Mouse (Mus musculus): ENCODE measurements around the gene Ubqln1.

DNA sequence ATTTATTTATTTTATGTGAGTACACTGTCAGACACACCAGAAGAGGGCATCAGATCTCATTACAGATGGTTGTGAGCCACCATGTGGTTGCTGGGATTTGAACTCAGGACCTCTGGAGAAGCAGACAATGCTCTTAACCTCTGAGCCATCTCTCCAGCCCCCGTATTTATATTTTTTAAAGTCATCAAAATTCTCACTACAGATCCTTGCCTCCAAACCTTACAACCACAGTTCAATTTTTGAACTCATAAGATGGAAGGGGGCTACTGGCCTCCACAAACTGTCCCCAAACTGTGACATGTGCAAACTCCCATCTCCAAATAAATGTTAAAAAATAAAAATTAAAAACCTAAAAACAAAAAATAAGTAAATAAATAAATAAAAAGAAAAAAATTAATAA is 67.7 kb downstream of the Ubqln1 start:
- no peak for TF ChIP-seq POLR2A (IDR thresholded peaks at IDR 0.05; ENCODE audit: control insufficient read depth, extremely low read depth, insufficient read depth, low read length, poor library complexity)
- TF ChIP-seq CTCF (IDR thresholded peaks at IDR 0.05; ENCODE audit: borderline replicate concordance, control insufficient read depth, extremely low read depth, insufficient read depth, low read length, poor library complexity) = no peak
